In the genomic region with DNA sequence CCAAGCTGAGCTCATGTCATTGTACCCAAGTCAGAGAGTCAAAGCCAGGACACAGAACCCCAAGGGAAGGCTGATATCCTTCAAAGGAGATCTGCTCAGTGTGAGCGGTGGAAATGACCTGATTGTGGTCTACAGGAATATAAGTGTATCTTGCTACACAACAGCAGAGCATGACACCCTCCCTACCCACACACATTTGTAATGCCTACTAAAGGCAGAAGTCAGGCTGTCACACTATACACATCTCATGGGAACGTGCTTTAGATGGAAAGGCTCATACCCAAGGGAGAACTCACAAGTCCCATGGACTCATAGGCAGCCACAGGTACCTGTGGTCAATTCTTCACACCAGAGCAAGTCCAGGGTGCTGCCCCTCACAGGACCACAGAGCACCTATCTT, we compare ENCODE assay signal across 26 mouse cellular contexts. TPM values are rescaled to one million over a fixed set of nuclear protein-coding genes. Genes with fewer than 3 reads are reported as not detected.
DNase-seq lines count a peak whose midpoint lies in the region; ATAC-seq and TF ChIP-seq lines count a peak whose summit lies in the region.
"Had no signal": no experiment of that assay in that cellular context is flagged by ENCODE, and none has a peak within 500 bp of the region (broad histone marks: within the 10 kb centered on the region; RNA-seq: fewer than 3 reads in every experiment).

No protein-coding gene starts in this region.

- H3K4me2 ChIP-seq in liver, embryonic 12.5 days: no peak overlapping the region
- H3K4me2 ChIP-seq in liver, postnatal 0 days (ENCODE audit: low read depth, low read length): no peak overlapping the region
- H3K4me2 ChIP-seq: embryonic facial prominence, embryonic 12.5 days; forebrain, embryonic 12.5 days; heart, embryonic 11.5 days; hindbrain, embryonic 13.5 days; intestine, embryonic 15.5 days had no signal

- 83% methylated on average over 2 of the region's 2 CpGs for WGBS in liver, embryonic 12.5 days (ENCODE audit: insufficient replicate concordance)
- WGBS in liver, postnatal 0 days (ENCODE audit: insufficient replicate concordance): 77% methylated on average over 2 of the region's 2 CpGs

- peaks cover 49% of the 10 kb centered on the region for H3K4me1 ChIP-seq in liver, embryonic 12.5 days
- H3K4me1 ChIP-seq in liver, postnatal 0 days (ENCODE audit: insufficient read depth): peaks cover 24% of the 10 kb centered on the region
- H3K4me1 ChIP-seq in cortical plate, adult 2 months (ENCODE audit: control insufficient read depth, insufficient read depth, low read length): peaks cover 17% of the 10 kb centered on the region

- peaks cover 98% of the 10 kb centered on the region for H3K36me3 ChIP-seq in liver, embryonic 12.5 days
- H3K36me3 ChIP-seq in liver, postnatal 0 days (replicated peaks; ENCODE audit: insufficient read depth, low read length): peaks cover 58% of the 10 kb centered on the region

- no peak for DNase-seq in frontal cortex, adult 2 months (ENCODE audit: extremely low spot score in 1 of 2, low spot score in 1 of 2)
- DNase-seq in liver, postnatal 0 days: no peak
- no peak for DNase-seq in retina, embryonic 14.5 days (ENCODE audit: low spot score)
- DNase-seq: adrenal gland, adult 2 months; adrenal gland, postnatal 14 days; cerebellum, adult 11-12 months; cerebellum, adult 8-10 months; cerebellum, postnatal 36 days had no signal

- TF ChIP-seq EP300 in liver, postnatal 0 days (IDR thresholded peaks at IDR 0.05; ENCODE audit: low read depth): no peak

- H3K27me3 ChIP-seq in liver, embryonic 12.5 days (replicated peaks): no peaks in the 10 kb centered on the region
- H3K27me3 ChIP-seq in liver, postnatal 0 days (ENCODE audit: insufficient read depth, low read length): no peaks in the 10 kb centered on the region
- H3K27me3 ChIP-seq: embryonic facial prominence, embryonic 12.5 days; forebrain, embryonic 12.5 days; hindbrain, embryonic 13.5 days; intestine, embryonic 15.5 days had no signal

- no peak for TF ChIP-seq POLR2A in cortical plate, adult 2 months (IDR thresholded peaks at IDR 0.05; ENCODE audit: extremely low read depth, insufficient read depth, low read length)

- no peak for TF ChIP-seq CTCF in liver, postnatal 0 days (IDR thresholded peaks at IDR 0.05; ENCODE audit: low read depth)
- TF ChIP-seq CTCF in cortical plate, adult 2 months (IDR thresholded peaks at IDR 0.05; ENCODE audit: extremely low read depth, insufficient read depth, low read length): no peak

- peak; percentile 8; the same call in 1 of the 2 replicates for ATAC-seq in frontal cortex, adult (ENCODE audit: low TSS enrichment)
- ATAC-seq in liver, embryonic 12.5 days: no peak
- no peak for ATAC-seq in liver, postnatal 0 days
- ATAC-seq: CD4-positive, CD25-positive, alpha-beta regulatory T cell, adult 4 months; hindbrain, embryonic 16.5 days; intestine, embryonic 15.5 days had no signal

- no peak overlapping the region for H3K9ac ChIP-seq in liver, embryonic 12.5 days
- H3K9ac ChIP-seq in liver, postnatal 0 days (replicated peaks): no peak overlapping the region
- H3K9ac ChIP-seq: embryonic facial prominence, embryonic 12.5 days; forebrain, embryonic 12.5 days; forebrain, postnatal 0 days; hindbrain, embryonic 13.5 days; intestine, embryonic 15.5 days had no signal

- no peak overlapping the region for H3K4me3 ChIP-seq in liver, embryonic 12.5 days
- no peak overlapping the region for H3K4me3 ChIP-seq in liver, postnatal 0 days (ENCODE audit: low read depth, low read length)
- H3K4me3 ChIP-seq in cortical plate, adult 2 months (ENCODE audit: insufficient read depth, low read length): no peak overlapping the region
- H3K4me3 ChIP-seq: embryonic facial prominence, embryonic 12.5 days; erythroblast, embryonic 14.5 days; forebrain, embryonic 12.5 days; heart, adult 2 months; hindbrain, embryonic 10.5 days; hindbrain, embryonic 13.5 days; intestine, embryonic 15.5 days had no signal

- 0 out of 2 replicates have a peak overlapping the region, but pooled peaks have one; percentile 22 for H3K27ac ChIP-seq in liver, embryonic 12.5 days
- H3K27ac ChIP-seq in liver, postnatal 0 days (ENCODE audit: low read depth): no peak overlapping the region
- peak overlapping the region; percentile 87 for H3K27ac ChIP-seq in cortical plate, adult 2 months (ENCODE audit: insufficient read depth, low read length)
- H3K27ac ChIP-seq: embryonic facial prominence, embryonic 12.5 days; forebrain, embryonic 12.5 days; heart, adult 2 months; hindbrain, embryonic 10.5 days; hindbrain, embryonic 13.5 days; intestine, embryonic 15.5 days had no signal

- no peaks in the 10 kb centered on the region for H3K9me3 ChIP-seq in liver, embryonic 12.5 days (replicated peaks)
- no peaks in the 10 kb centered on the region for H3K9me3 ChIP-seq in liver, postnatal 0 days (ENCODE audit: low read length)
- H3K9me3 ChIP-seq: embryonic facial prominence, embryonic 12.5 days; forebrain, embryonic 12.5 days; hindbrain, embryonic 10.5 days; hindbrain, embryonic 13.5 days; intestine, embryonic 15.5 days had no signal

RNA-seq across cellular contexts. Expression of gene Pfkl, which starts 7.6 kb away (rescaled TPM):
- 164 and 180 TPM in 2 replicates for polyA plus RNA-seq in frontal cortex, adult 2 months (2012; rRNA removed)
- 152 and 157 TPM in 2 replicates for polyA plus RNA-seq in liver, embryonic 12.5 days (2016; fragmentation: Nextera tagmentation; extraction: Ambion mirVana)
- polyA plus RNA-seq in liver, postnatal 0 days (2015; fragmentation: Nextera tagmentation; extraction: Ambion mirVana): 23.5 and 31.3 TPM in 2 replicates
- polyA plus RNA-seq in cortical plate, adult 2 months (2012; rRNA removed): 158 and 186 TPM in 2 replicates

RNA-seq across cellular contexts. Expression of gene 1810043G02Rik, which starts 24.0 kb away (rescaled TPM):
- 66.6 and 82.8 TPM in 2 replicates for polyA plus RNA-seq in frontal cortex, adult 2 months (2012; rRNA removed)
- polyA plus RNA-seq in liver, embryonic 12.5 days (2016; fragmentation: Nextera tagmentation; extraction: Ambion mirVana): 6.7 and 6.9 TPM in 2 replicates
- polyA plus RNA-seq in liver, postnatal 0 days (2015; fragmentation: Nextera tagmentation; extraction: Ambion mirVana): 4.0 and 4.4 TPM in 2 replicates
- 74.0 and 74.4 TPM in 2 replicates for polyA plus RNA-seq in cortical plate, adult 2 months (2012; rRNA removed)

RNA-seq across cellular contexts. Expression of gene Trpm2, which starts 32.0 kb away (rescaled TPM):
- 22.5 and 28.3 TPM in 2 replicates for polyA plus RNA-seq in frontal cortex, adult 2 months (2012; rRNA removed)
- polyA plus RNA-seq in liver, embryonic 12.5 days (2016; fragmentation: Nextera tagmentation; extraction: Ambion mirVana): 1.1 and 1.2 TPM in 2 replicates
- polyA plus RNA-seq in liver, postnatal 0 days (2015; fragmentation: Nextera tagmentation; extraction: Ambion mirVana): 1.5 and 1.7 TPM in 2 replicates
- polyA plus RNA-seq in cortical plate, adult 2 months (2012; rRNA removed): 30.8 and 32.0 TPM in 2 replicates

RNA-seq across cellular contexts. Expression of gene Dnmt3l, which starts 39.4 kb away (rescaled TPM):
- 0.34 and 0.52 TPM in 2 replicates for polyA plus RNA-seq in frontal cortex, adult 2 months (2012; rRNA removed)
- not detected in 2 replicates for polyA plus RNA-seq in liver, embryonic 12.5 days (2016; fragmentation: Nextera tagmentation; extraction: Ambion mirVana)
- polyA plus RNA-seq in liver, postnatal 0 days (2015; fragmentation: Nextera tagmentation; extraction: Ambion mirVana): not detected in 2 replicates
- 0.13 and 0.38 TPM in 2 replicates for polyA plus RNA-seq in cortical plate, adult 2 months (2012; rRNA removed)
- polyA plus RNA-seq: brain, embryonic 14.5 days; C2C12; CD4-positive, CD25-positive, alpha-beta regulatory T cell, adult 4 months; erythroblast, embryonic 14.5 days; forebrain, embryonic 12.5 days; forebrain, postnatal 0 days; heart, embryonic 11.5 days; heart, embryonic 14.5 days; heart, postnatal 0 days; hindbrain, embryonic 10.5 days; hindbrain, embryonic 13.5 days; hindbrain, embryonic 16.5 days had no signal

RNA-seq across cellular contexts. Expression of gene Aire, which starts 41.1 kb away (rescaled TPM):
- polyA plus RNA-seq in frontal cortex, adult 2 months (2012; rRNA removed): 0.13 and 0.30 TPM in 2 replicates
- polyA plus RNA-seq in liver, embryonic 12.5 days (2016; fragmentation: Nextera tagmentation; extraction: Ambion mirVana): 0.06 TPM in 1 of 2 replicates, not detected in the other
- polyA plus RNA-seq in liver, postnatal 0 days (2015; fragmentation: Nextera tagmentation; extraction: Ambion mirVana): not detected in 2 replicates
- polyA plus RNA-seq in cortical plate, adult 2 months (2012; rRNA removed): 0.32 and 0.65 TPM in 2 replicates
- polyA plus RNA-seq: C2C12; erythroblast, embryonic 14.5 days; heart, postnatal 0 days; hindbrain, embryonic 10.5 days had no signal
